Mouse (Mus musculus) forebrain, embryonic 14.5 days (tissue): ENCODE data around the gene Hnrnpm. TPM values are rescaled to one million over a fixed set of nuclear protein-coding genes. Genes with fewer than 3 reads are reported as not detected.
A peak's percentile ranks its signal among the peaks of the same experiment; 100 is the strongest.

Experiments
- ATAC-seq: fragments of 200-750 bp; cut with Nextera tagmentation; 2 replicates; pipeline ENCODE4 v1.8.0; 2017; ENCODE audit warnings: mild to moderate bottlenecking, moderate library complexity
- DNase-seq: peaks from one replicate; pipeline ENCODE4 v3.0.0-alpha.2; 2015; ENCODE audit warnings: low spot score
- H3K27ac ChIP-seq: fragments of 300-500 bp; sonication (generic); 2 replicates; pipeline ENCODE4 v1.5.1; 2014; ENCODE audit warnings: low read depth, mild to moderate bottlenecking, control low read depth, low read length, moderate library complexity
- H3K27me3 ChIP-seq: fragments of 300-500 bp; sonication (generic); replicated peaks from 2 replicates; pipeline ENCODE4 v1.6.1; 2014; ENCODE audit warnings: low read length, control low read depth, mixed read lengths; ENCODE audit not compliant: control insufficient read depth, insufficient read depth
- H3K36me3 ChIP-seq: fragments of 300-500 bp; sonication (generic); 2 replicates; pipeline ENCODE4 v1.6.1; 2014; ENCODE audit warnings: low read length, control low read depth; ENCODE audit not compliant: control insufficient read depth, insufficient read depth
- H3K4me1 ChIP-seq: fragments of 300-500 bp; sonication (generic); 2 replicates; pipeline ENCODE4 v1.6.1; 2014; ENCODE audit warnings: antibody characterized with exemption, low read length, control low read depth; ENCODE audit not compliant: control insufficient read depth, insufficient read depth
- H3K4me2 ChIP-seq: fragments of 300-500 bp; sonication (generic); 2 replicates; pipeline ENCODE4 v1.6.1; 2014; ENCODE audit warnings: mild to moderate bottlenecking, control low read depth, low read length
- H3K4me3 ChIP-seq: fragments of 300-500 bp; sonication (generic); 2 replicates; pipeline ENCODE4 v1.5.1; 2014; ENCODE audit warnings: low read depth, low read length, control low read depth
- H3K9ac ChIP-seq: fragments of 300-500 bp; sonication (generic); 2 replicates; pipeline ENCODE4 v1.6.1; 2014; ENCODE audit warnings: mild to moderate bottlenecking, low read length, control low read depth, moderate library complexity
- H3K9me3 ChIP-seq: fragments of 300-500 bp; sonication (generic); replicated peaks from 2 replicates; pipeline ENCODE4 v1.6.1; 2016; ENCODE audit warnings: low read length, control low read depth, mixed read lengths; ENCODE audit not compliant: control insufficient read depth
- WGBS: fragments of 180-500 bp; shearing (Covaris S2); extraction: QIAGEN DNeasy Blood & Tissue Kit; methylation state at CpG from one replicate; pipeline ENCODE4 v1.1.7; 2014; 5-methylcytosine and 5-hydroxymethylcytosine counted together
- polyA plus RNA-seq: library from polyadenylated mRNA; unstranded; fragments of >200 nt; fragmentation: Nextera tagmentation; extraction: Ambion mirVana; gene quantifications from 2 replicates; pipeline ENCODE4 v1.2.1, GENCODE M21; 2014

Hnrnpm gene
- polyA plus RNA-seq, 1 experiment from 2014 or later, result 242 TPM

DNA sequence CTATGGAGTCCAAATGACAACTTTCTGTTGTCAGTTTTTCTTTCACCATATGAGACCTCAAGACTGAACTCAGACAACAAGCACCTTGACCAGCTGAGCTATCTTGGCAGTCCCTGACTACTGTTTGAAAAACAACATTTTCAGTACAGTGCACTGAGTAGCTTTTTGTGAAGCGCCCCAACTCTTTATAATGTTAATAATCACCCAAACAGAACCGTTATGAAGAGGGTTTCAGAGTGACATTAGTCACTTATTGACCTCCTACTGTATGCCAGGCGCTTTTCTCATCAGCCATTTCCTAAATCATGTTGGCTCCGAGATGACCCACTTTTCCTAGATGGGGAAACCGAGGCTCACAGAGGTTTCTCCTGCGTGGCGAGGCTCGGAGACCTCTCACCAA is 31.3 kb upstream of the Hnrnpm start:
- H3K9ac ChIP-seq, result peak overlapping the region; percentile 83
- peak; percentile 2 for DNase-seq
- H3K4me3 ChIP-seq, result peak overlapping the region; percentile 76
- H3K36me3 ChIP-seq, result 0 out of 2 replicates have a peak, but pooled peaks cover 2% of the 10 kb centered on the region
- 0 out of 2 replicates have a peak overlapping the region, but pooled peaks have one; percentile 7 for H3K27ac ChIP-seq
- WGBS, result 7% methylated on average over 8 of the region's 8 CpGs
- H3K4me1 ChIP-seq, result peaks cover 3% of the 10 kb centered on the region
- no peak for ATAC-seq
- no peaks in the 10 kb centered on the region for H3K9me3 ChIP-seq
- H3K4me2 ChIP-seq, result peak overlapping the region; percentile 75
- no peaks in the 10 kb centered on the region for H3K27me3 ChIP-seq

- H3K27ac ChIP-seq, result no peak overlapping the region
- no peak overlapping the region for H3K4me2 ChIP-seq
- no peak overlapping the region for H3K4me3 ChIP-seq
- WGBS, result 100% methylated on average over 1 of the region's 1 CpGs
- no peak overlapping the region for H3K9ac ChIP-seq
- DNase-seq, result no peak
- H3K27me3 ChIP-seq, result no peaks in the 10 kb centered on the region
- ATAC-seq, result no peak
- peaks cover 3% of the 10 kb centered on the region for H3K4me1 ChIP-seq
- 0 out of 2 replicates have a peak, but pooled peaks cover 2% of the 10 kb centered on the region for H3K36me3 ChIP-seq
- no peaks in the 10 kb centered on the region for H3K9me3 ChIP-seq
These were observed 30.6 kb upstream of the Hnrnpm start for GRCm38 (mm10) chr17:33717246-33717645.

DNA sequence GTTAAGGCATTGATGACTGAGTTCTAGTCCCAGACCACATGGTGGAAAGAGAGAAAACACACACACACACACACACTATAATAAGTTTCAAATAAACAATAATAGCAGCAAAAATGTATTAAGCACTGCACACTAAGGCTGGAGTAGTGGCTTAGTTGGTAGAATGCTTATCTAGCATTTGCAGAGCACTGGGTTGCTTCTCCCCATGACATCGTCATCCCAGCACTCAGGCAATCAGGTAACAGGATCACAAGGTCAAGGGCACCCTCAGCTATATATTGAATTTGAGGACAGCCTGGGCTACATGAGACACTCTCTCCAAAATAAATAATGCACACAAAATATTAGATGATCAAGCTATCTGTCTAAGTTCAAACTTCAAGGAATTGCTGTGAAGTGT is 28.1 kb upstream of the Hnrnpm start:
- Histone ChIP-seq H3K27ac (no peak overlapping the region), H3K4me2 (no peak overlapping the region), H3K9me3 (no peaks in the 10 kb centered on the region), H3K9ac (no peak overlapping the region), H3K27me3 (no peaks in the 10 kb centered on the region), H3K4me3 (no peak overlapping the region), H3K36me3 (0 out of 2 replicates have a peak, but pooled peaks cover 2% of the 10 kb centered on the region), H3K4me1 (peaks cover 3% of the 10 kb centered on the region)
- DNase-seq (no peak), ATAC-seq (no peak)
- 91% methylated on average over 1 of the region's 1 CpGs for WGBS

DNA sequence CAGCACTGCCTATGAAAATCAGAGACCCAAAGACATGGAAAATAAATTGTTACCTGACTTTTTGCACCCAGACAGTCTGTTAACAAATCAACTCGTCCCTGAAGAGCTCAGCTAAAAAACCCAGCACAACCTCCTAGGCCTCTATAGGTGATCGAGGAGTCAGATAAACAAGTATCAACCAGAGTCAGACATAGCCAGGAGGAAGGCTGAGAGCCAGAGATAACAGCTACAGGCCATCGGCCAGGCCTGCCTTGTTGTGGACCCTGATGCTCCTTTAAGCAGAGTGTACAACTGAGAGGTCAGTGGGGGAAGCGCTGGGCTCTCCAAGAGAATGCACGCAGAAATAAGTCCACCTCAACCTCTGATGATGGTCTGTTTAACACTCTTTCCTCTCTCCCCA is 26.6 kb upstream of the Hnrnpm start:
- Histone ChIP-seq H3K36me3 (peaks cover 10% of the 10 kb centered on the region), H3K9me3 (no peaks in the 10 kb centered on the region), H3K4me1 (peaks cover 3% of the 10 kb centered on the region), H3K9ac (no peak overlapping the region), H3K4me2 (no peak overlapping the region), H3K4me3 (no peak overlapping the region), H3K27ac (no peak overlapping the region), H3K27me3 (no peaks in the 10 kb centered on the region)
- WGBS, result 89% methylated on average over 5 of the region's 5 CpGs
- ATAC-seq (no peak), DNase-seq (no peak)

DNA sequence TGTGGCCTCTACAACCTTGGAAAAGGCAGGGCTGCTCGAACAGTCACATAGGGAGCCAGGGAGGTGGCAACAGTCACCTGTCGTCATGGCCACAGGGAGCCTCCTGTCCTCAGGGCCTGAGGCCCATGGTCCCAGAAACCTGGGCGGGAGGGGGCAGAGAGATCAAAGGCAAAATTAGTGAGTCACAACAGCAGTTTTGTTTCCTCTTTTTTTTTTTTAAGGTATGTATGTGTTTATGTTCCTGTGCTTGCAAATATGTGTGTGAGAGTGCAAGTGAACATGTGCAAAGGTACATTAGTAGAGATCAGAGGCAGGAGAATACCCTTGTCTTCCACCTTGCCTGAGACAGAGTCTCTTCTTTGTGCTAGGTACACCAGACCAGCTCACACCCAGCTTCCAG is 23.2 kb upstream of the Hnrnpm start:
- Histone ChIP-seq H3K36me3 (peaks cover 28% of the 10 kb centered on the region), H3K9ac (no peak overlapping the region), H3K9me3 (no peaks in the 10 kb centered on the region), H3K27ac (no peak overlapping the region), H3K4me3 (no peak overlapping the region), H3K4me2 (no peak overlapping the region), H3K27me3 (no peaks in the 10 kb centered on the region), H3K4me1 (no peaks in the 10 kb centered on the region)
- 87% methylated on average over 3 of the region's 3 CpGs for WGBS
- DNase-seq (no peak), ATAC-seq (no peak)

- DNase-seq, result no peak
- Histone ChIP-seq H3K4me3 (no peak overlapping the region), H3K9me3 (no peaks in the 10 kb centered on the region), H3K4me1 (no peaks in the 10 kb centered on the region), H3K27ac (no peak overlapping the region), H3K36me3 (peaks cover 29% of the 10 kb centered on the region), H3K27me3 (no peaks in the 10 kb centered on the region), H3K9ac (no peak overlapping the region), H3K4me2 (no peak overlapping the region)
- ATAC-seq, result no peak
- WGBS, result 89% methylated on average over 9 of the region's 9 CpGs
These were observed 16.4 kb upstream of the Hnrnpm start for GRCm38 (mm10) chr17:33703091-33703490.

DNA sequence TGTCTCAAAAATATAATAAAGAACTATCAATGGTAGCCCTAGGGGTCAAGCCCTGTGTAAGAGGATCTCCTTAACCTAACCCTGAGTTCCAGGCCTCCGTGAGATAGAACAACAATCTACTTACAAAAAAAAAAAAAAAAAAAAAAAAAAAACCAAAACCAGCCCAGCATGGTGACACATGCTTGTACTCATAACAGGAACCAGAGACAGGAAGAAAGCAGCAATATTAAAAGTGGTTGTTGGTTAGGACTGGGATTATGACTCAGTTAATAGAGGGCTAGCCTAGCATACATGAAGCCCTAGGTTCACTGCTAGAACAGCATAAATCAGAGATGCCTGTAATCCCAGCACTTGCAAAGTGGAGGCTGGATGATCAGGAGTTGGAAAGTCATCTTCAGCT is 15.5 kb upstream of the Hnrnpm start:
- Histone ChIP-seq H3K27me3 (no peaks in the 10 kb centered on the region), H3K4me3 (no peak overlapping the region), H3K27ac (no peak overlapping the region), H3K36me3 (peaks cover 24% of the 10 kb centered on the region), H3K9ac (no peak overlapping the region), H3K4me2 (no peak overlapping the region), H3K4me1 (no peaks in the 10 kb centered on the region), H3K9me3 (no peaks in the 10 kb centered on the region)
- WGBS, result 82% methylated on average over 1 of the region's 1 CpGs
- ATAC-seq (no peak), DNase-seq (no peak)

- 86% methylated on average over 1 of the region's 1 CpGs for WGBS
- H3K9ac ChIP-seq, result no peak overlapping the region
- H3K36me3 ChIP-seq, result peaks cover 32% of the 10 kb centered on the region
These were observed 8.8 kb upstream of the Hnrnpm start for GRCm38 (mm10) chr17:33695471-33695870.

GRCm38 (mm10) chr17:33685249-33685653 is 1.4 kb downstream of the Hnrnpm start:
- no peaks in the 10 kb centered on the region for H3K27me3 ChIP-seq
- peak overlapping the region; percentile 99 for H3K4me2 ChIP-seq
- peak overlapping the region; percentile 96 for H3K27ac ChIP-seq
- peak; percentile 99 for ATAC-seq
- WGBS, result under 1% methylated on average over 42 of the region's 42 CpGs
- H3K4me3 ChIP-seq, result peak overlapping the region; percentile 88
- H3K9me3 ChIP-seq, result no peaks in the 10 kb centered on the region
- H3K4me1 ChIP-seq, result peaks cover 26% of the 10 kb centered on the region
- H3K9ac ChIP-seq, result peak overlapping the region; percentile 96
- peaks cover 11% of the 10 kb centered on the region for H3K36me3 ChIP-seq
- peak; percentile 98 for DNase-seq

More at GRCm38 (mm10) chr17:33695471-33695870, 8.8 kb upstream of the Hnrnpm start:
- no peak overlapping the region for H3K4me2 ChIP-seq
- ATAC-seq, result no peak
- DNase-seq, result no peak
- H3K27ac ChIP-seq, result no peak overlapping the region
- no peak overlapping the region for H3K4me3 ChIP-seq
- no peaks in the 10 kb centered on the region for H3K9me3 ChIP-seq
- no peaks in the 10 kb centered on the region for H3K27me3 ChIP-seq
- H3K4me1 ChIP-seq, result no peaks in the 10 kb centered on the region
